Mouse (Mus musculus) cortical plate, adult 2 months (tissue): ENCODE data around the gene Gm32742.

Experiments used
- CTCF ChIP-seq: fragments of 200-500 bp; IDR thresholded peaks from 2 replicates; pipeline ENCODE4 v1.5.1; 2011; ENCODE audit warnings: mild to moderate bottlenecking, control low read depth, low read length; ENCODE audit not compliant: insufficient read depth; ENCODE audit errors: extremely low read depth
- POLR2A ChIP-seq: fragments of 200-500 bp; IDR thresholded peaks from 2 replicates; pipeline ENCODE4 v1.6.1; 2011; ENCODE audit warnings: mild to moderate bottlenecking, low read length, control low read depth; ENCODE audit not compliant: insufficient read depth; ENCODE audit errors: extremely low read depth

DNA sequence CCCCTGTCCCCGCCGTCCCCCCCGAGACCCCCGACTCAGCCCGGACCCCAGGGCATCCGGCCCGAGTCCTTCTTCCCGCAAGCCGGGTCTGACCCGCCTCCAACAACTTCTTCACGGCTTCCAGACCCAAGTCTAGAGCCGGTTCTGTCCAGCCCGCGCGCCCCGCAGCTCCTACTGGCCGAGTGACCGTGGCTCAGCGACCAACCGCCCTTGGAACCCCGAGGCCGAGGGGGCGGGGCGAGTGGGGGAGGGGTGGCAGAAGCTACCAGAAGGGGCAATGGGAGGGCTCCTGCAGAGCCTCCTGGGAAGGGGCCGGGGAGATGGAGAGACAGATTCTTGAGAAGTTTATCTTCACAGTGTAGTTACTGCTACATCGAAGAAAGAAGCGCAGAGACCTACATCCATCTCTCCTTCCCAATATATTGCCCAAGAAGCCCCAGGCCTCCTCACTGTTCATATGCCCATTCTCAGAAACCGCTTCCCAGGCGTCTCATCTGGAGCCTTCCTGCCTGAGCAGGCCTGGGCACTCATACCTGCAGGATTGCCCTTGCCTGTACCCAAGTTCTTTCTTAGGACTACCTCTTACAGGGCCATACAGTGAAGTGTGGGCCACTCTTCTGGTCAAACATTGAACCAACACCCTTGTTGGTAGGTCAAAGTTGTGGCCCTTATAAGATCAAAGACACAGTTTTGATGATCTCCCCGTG is 61.4 kb downstream of the Gm32742 start:
- TF ChIP-seq CTCF (no peak), POLR2A (no peak)
